In the genomic region with DNA sequence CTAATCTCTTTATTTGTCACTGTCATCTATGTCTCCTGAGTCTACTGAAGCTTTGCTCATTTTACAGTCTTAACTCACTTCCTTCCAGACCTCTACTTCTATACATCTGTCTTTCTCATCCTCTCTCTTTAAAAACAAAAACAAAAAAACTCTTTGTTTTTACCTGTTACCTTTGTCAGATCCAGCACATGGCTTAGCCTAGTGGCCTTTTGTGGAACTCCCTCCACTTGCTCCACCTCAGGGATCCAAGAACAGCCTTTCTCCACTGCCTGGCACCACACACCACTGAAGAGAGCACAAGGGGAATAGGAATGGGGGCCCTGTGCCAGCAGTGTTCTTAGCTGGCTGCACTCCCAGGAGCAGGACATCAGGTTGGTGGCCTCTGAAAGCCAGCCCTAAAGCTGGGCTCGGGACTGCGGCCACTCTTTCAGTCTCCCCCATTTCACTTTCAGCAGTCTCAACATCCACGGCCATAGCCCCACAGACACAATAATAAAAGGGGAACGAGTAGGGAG, we compare ENCODE assay signal across 17 mouse cellular contexts. TPM values are rescaled to one million over a fixed set of nuclear protein-coding genes. Genes with fewer than 3 reads are reported as not detected.
DNase-seq lines count a peak whose midpoint lies in the region; ATAC-seq and TF ChIP-seq lines count a peak whose summit lies in the region.
"Had no signal": no experiment of that assay in that cellular context is flagged by ENCODE, and none has a peak within 500 bp of the region (broad histone marks: within the 10 kb centered on the region; RNA-seq: fewer than 3 reads in every experiment).

No protein-coding gene starts in this region.

- intact Hi-C loops in heart, adult 2 months (cut with DNase I): no loop called here
- intact Hi-C loops in heart, postnatal 14 days (cut with DNase I): no loop called here

- no peaks in the 10 kb centered on the region for H3K9me3 ChIP-seq in heart, embryonic 11.5 days (replicated peaks; ENCODE audit: control insufficient read depth, low read length)
- H3K9me3 ChIP-seq: embryonic facial prominence, embryonic 12.5 days; liver, embryonic 12.5 days had no signal

- H3K27ac ChIP-seq in heart, adult 2 months: no peak overlapping the region
- no peak overlapping the region for H3K27ac ChIP-seq in heart, embryonic 11.5 days (ENCODE audit: low read depth, low read length)
- H3K27ac ChIP-seq: embryonic facial prominence, embryonic 12.5 days; liver, embryonic 12.5 days; macrophage had no signal

- DNase-seq in heart, adult 2 months: peak; percentile 52 to 71
- DNase-seq in lung, postnatal 10 days: peak; percentile 9
- DNase-seq in lung, postnatal 14 days: no peak
- peak; percentile 66 to 75 for DNase-seq in adrenal gland, postnatal 36 days
- peak; percentile 59 to 72 for DNase-seq in heart, postnatal 14 days
- DNase-seq in urinary bladder, postnatal 25 days (ENCODE audit: low spot score): no peak
- DNase-seq: gastrocnemius, postnatal 36 days; kidney, postnatal 10 days had no signal

- TF ChIP-seq POLR2A in heart, adult 2 months (IDR thresholded peaks at IDR 0.05; ENCODE audit: insufficient read depth, low read depth, low read length): no peak

- WGBS in heart, adult 2 months: 71% methylated on average over 4 of the region's 4 CpGs
- 76% methylated on average over 4 of the region's 4 CpGs for WGBS in heart, embryonic 11.5 days (ENCODE audit: insufficient replicate concordance)

- no peak overlapping the region for H3K9ac ChIP-seq in heart, adult 2 months (ENCODE audit: low read depth, low read length)
- no peak overlapping the region for H3K9ac ChIP-seq in heart, embryonic 11.5 days (ENCODE audit: low read depth, low read length)
- H3K9ac ChIP-seq: embryonic facial prominence, embryonic 12.5 days; liver, embryonic 12.5 days had no signal

- TF ChIP-seq CTCF in heart, adult 2 months (IDR thresholded peaks at IDR 0.05): peak; percentile 62

- no peaks in the 10 kb centered on the region for H3K27me3 ChIP-seq in heart, adult 2 months (ENCODE audit: control insufficient read depth, insufficient read depth, low read length)
- no peaks in the 10 kb centered on the region for H3K27me3 ChIP-seq in heart, embryonic 11.5 days (ENCODE audit: control insufficient read depth, insufficient read depth, low read length)
- H3K27me3 ChIP-seq: embryonic facial prominence, embryonic 12.5 days; liver, embryonic 12.5 days had no signal

- H3K4me3 ChIP-seq in heart, adult 2 months: no peak overlapping the region
- no peak overlapping the region for H3K4me3 ChIP-seq in heart, embryonic 11.5 days (ENCODE audit: low read depth, low read length)
- H3K4me3 ChIP-seq: embryonic facial prominence, embryonic 12.5 days; liver, embryonic 12.5 days had no signal

- no peak for ATAC-seq in heart, embryonic 11.5 days (replicated peaks; ENCODE audit: insufficient number of reproducible peaks, low FRiP score, low TSS enrichment)
- ATAC-seq: forebrain, embryonic 14.5 days; liver, embryonic 12.5 days had no signal

- H3K79me2 ChIP-seq in heart, adult 2 months (replicated peaks; ENCODE audit: control insufficient read depth, insufficient read depth, low read length): no peaks in the 10 kb centered on the region

- no peaks in the 10 kb centered on the region for H3K36me3 ChIP-seq in heart, adult 2 months (ENCODE audit: control insufficient read depth, insufficient read depth, low read length)
- H3K36me3 ChIP-seq in heart, embryonic 11.5 days (ENCODE audit: control insufficient read depth, insufficient read depth, low read length): no peaks in the 10 kb centered on the region
- H3K36me3 ChIP-seq: embryonic facial prominence, embryonic 12.5 days; liver, embryonic 12.5 days had no signal

- no peak for TF ChIP-seq EP300 in heart, adult 2 months (IDR thresholded peaks at IDR 0.05; ENCODE audit: insufficient read depth, low read depth, low read length)

- H3K4me1 ChIP-seq in heart, adult 2 months (ENCODE audit: control insufficient read depth, insufficient read depth, low read length): no peaks in the 10 kb centered on the region
- H3K4me1 ChIP-seq in heart, embryonic 11.5 days (ENCODE audit: control insufficient read depth, insufficient read depth, low read length): no peaks in the 10 kb centered on the region
- H3K4me1 ChIP-seq: embryonic facial prominence, embryonic 12.5 days; liver, embryonic 12.5 days had no signal

- no peak overlapping the region for H3K4me2 ChIP-seq in heart, embryonic 11.5 days
- H3K4me2 ChIP-seq: embryonic facial prominence, embryonic 12.5 days; liver, embryonic 12.5 days had no signal

RNA-seq across cellular contexts. Expression of a gene that starts 22.1 kb away (rescaled TPM):
- 1 to 10 TPM; 1.2 to 1.8 TPM for total RNA-seq in heart, adult 2 months (2021)
- polyA plus RNA-seq in heart, adult 2 months (2012; rRNA removed): not detected in 2 replicates
- polyA plus RNA-seq in heart, embryonic 11.5 days (2014; fragmentation: Nextera tagmentation; extraction: Ambion mirVana): not detected in 2 replicates
- 1 to 10 TPM; 5.8 to 7.8 TPM for total RNA-seq in adrenal gland, postnatal 36 days (2021)
- 1 to 10 TPM; 1.1 to 1.5 TPM for total RNA-seq in heart, postnatal 14 days (2021)
- total RNA-seq: left cerebral cortex, adult 8-10 months; monocyte, adult 5-6 weeks; neutrophil, adult 5-6 weeks had no signal
- polyA plus RNA-seq: embryonic facial prominence, embryonic 12.5 days; forebrain, embryonic 14.5 days; liver, embryonic 12.5 days; macrophage; stomach, embryonic 16.5 days had no signal

RNA-seq across cellular contexts. Expression of a gene that starts 43.6 kb away (rescaled TPM):
- total RNA-seq in heart, adult 2 months (2021): under 1 TPM; 0.26 to 0.48 TPM
- polyA plus RNA-seq in heart, adult 2 months (2012; rRNA removed): not detected in 2 replicates
- not detected in 2 replicates for polyA plus RNA-seq in heart, embryonic 11.5 days (2014; fragmentation: Nextera tagmentation; extraction: Ambion mirVana)
- total RNA-seq in adrenal gland, postnatal 36 days (2021): 1 to 10 TPM; 2.4 to 2.6 TPM
- total RNA-seq in heart, postnatal 14 days (2021): under 1 TPM; 0.41 to 0.65 TPM
- total RNA-seq: monocyte, adult 5-6 weeks; neutrophil, adult 5-6 weeks had no signal
- polyA plus RNA-seq: embryonic facial prominence, embryonic 12.5 days; liver, embryonic 12.5 days; macrophage; stomach, embryonic 16.5 days had no signal

RNA-seq across cellular contexts. Expression of a gene that starts 50.1 kb away (rescaled TPM):
- total RNA-seq in heart, adult 2 months (2021): 10 to 100 TPM; 23.0 to 25.1 TPM
- polyA plus RNA-seq in heart, adult 2 months (2012; rRNA removed): 31.0 and 39.0 TPM in 2 replicates
- 0.26 TPM in 1 of 2 replicates, not detected in the other for polyA plus RNA-seq in heart, embryonic 11.5 days (2014; fragmentation: Nextera tagmentation; extraction: Ambion mirVana)
- total RNA-seq in adrenal gland, postnatal 36 days (2021): 10 to 100 TPM; 46.2 to 61.5 TPM
- 10 to 100 TPM; 25.3 to 25.6 TPM for total RNA-seq in heart, postnatal 14 days (2021)
- total RNA-seq: monocyte, adult 5-6 weeks; neutrophil, adult 5-6 weeks had no signal
- polyA plus RNA-seq: macrophage had no signal

Comparison
In these comparisons a context has a peak if more than half of its experiments do, and no peak if none do; other contexts are left out.
1. DNase-seq: peak in heart, adult 2 months (2 of 2), lung, postnatal 10 days (single experiment), adrenal gland, postnatal 36 days (2 of 2) and heart, postnatal 14 days (2 of 2); none in lung, postnatal 14 days (single experiment) and urinary bladder, postnatal 25 days (single experiment).